Mouse (Mus musculus): ENCODE results near the gene Golt1a. TPM values are rescaled to one million over a fixed set of nuclear protein-coding genes. Genes with fewer than 3 reads are reported as not detected.

Golt1a gene
- total RNA-seq, 2 experiments from 2014 or later: 0.96 to 1.2 TPM

DNA sequence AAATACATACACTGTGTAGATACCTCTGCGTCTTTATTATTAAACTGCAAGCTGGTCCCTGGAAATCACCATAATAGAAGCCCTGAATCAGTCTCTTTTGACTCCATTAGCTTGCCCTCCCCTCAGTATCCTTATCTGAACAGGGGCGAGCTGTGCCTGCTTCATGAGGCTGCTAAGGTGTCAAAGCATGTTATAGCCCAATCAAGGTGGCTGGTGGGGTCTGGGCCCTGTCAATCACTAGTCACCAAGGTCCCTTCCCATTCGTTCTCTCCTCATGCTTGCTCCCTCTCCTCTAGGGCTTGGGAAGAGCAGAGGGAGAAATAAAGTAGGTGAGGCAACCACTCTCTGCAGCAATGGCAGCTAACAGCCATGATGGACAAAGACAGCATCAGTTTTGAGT lies 37.6 kb downstream of the Golt1a start:
- DNase-seq (ENCODE audit: low spot score in 2 of 2): no peak

DNA sequence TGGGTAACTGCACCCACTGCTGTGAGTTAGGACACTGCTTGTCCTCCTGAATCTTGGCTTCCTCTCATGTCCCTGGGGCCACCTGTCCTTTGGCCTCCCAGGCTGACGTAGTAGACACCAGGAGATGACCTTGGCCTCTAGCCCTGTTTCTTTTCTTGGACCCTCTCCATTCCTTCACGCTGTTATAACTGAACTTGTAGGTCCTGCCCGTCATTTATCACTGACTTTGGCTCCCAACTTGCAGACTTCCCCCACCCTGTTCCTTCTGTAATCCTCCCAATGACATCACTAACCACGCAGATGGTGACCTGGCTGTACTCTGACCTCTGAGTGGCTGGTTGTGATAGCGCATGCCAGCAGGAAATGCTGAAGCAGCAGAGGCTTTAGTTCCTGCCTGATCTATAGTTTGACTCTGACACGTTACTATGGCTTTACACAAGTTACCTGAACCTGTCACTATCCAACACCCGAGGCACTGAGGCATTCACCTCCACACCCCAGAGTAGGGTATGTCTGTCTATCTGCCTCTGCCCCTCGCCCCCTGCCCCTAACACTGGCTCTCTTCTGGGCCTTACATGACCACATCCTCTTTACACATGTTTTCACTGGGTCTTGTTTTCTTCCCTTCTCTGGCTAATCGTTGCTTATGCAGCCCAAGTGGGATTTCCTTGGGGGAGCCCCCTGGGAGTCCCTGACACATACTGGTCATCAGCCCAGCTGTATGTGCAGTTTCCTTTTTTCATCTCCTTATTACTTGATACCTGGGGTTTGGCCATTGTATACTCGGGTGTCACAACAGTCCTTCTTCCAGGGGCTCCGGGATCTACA lies 38.3 kb downstream of the Golt1a start:
- DNase-seq (ENCODE audit: low spot score in 2 of 2): peak in 1 of 2 experiments; percentile 26

GRCm38 (mm10) chr1:133350210-133350609 lies 40.6 kb downstream of the Golt1a start, which contains the start of gene Ren1:
Ren1 (plus strand) TSS chr1:133350510.
- no peak for DNase-seq (ENCODE audit: low spot score in 2 of 2)

DNA sequence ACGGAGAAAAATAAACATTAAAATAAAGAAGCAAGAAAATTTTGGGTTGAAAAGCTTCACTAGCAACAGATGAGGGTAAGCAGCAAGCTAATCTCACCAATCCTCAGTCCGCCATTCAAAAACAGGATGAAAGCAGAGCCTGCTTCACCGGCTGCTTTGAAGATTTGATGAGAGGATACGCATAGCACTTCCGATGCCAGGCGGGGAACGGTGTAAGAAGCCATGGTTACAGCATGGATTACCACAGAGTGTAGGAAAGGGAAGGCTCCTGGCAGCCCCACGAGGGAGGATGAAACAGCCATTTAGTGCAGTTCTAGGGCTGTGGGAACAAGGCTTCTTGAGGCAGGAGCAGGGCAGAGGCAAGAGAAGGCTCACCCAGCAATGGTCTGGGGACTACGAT lies 42.2 kb downstream of the Golt1a start:
- no peak for DNase-seq (ENCODE audit: low spot score in 2 of 2)

DNA sequence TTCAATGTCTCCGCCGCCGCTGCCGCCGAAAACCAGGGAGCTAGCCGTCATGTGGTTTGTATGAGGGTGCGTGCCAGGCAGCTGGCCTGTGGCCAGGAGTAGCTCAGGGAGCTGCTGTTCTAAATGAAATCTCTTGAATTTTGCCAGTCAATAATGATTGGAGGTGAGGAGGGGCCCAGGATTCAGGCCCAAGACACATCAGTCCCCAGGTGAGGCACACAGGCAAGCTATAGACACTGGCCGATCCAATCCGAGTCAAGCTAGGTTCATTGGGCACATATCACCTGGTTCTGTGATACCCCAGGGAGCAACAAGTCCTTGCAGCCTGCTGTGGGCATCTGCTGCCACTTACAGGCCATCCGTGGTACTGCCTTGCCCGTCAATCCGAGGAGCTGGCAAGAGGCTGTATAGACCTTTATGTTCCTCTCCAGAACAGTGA lies 43.8 kb downstream of the Golt1a start:
- peak; percentile 80 to 85 for DNase-seq (ENCODE audit: low spot score in 2 of 2)

DNA sequence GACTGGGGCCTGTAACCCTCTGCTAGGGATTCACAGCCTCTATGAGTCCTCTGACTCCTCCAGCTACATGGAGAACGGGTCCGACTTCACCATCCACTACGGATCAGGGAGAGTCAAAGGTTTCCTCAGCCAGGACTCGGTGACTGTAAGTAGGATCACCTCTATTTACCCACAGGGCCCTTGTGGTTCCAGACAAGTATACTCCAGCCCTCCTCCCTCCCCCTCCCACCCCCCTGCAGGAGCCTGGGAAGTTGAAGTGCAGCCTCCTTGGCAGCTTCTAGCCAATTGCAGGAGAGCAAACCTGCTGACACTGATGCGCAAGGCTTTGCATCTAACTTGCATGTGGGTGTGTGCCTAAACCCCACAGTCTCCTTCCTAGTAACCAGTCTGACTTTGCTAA lies 45.9 kb downstream of the Golt1a start:
- no peak for DNase-seq (ENCODE audit: low spot score in 2 of 2)

DNA sequence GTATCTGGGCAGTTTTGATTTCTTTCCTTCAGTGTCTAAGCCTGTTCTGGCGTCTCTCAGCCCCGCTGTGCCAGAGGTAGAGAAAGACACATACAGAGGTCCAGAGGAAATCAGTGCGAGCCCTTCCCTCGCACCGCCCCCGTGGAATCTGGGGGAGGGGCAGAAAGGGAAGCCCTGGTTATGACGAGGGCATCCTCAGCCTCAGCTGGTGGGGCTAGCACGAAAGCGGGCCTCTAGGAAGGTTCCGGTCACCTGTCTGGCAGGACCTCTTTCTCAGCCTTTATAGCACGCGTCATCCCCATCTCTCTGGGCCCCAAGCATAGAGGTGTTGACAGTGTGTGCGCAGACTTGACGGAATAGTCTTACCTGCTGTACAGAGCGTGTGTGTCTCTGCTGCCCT lies 46.3 kb downstream of the Golt1a start:
- no peak for DNase-seq (ENCODE audit: low spot score in 2 of 2)

DNA sequence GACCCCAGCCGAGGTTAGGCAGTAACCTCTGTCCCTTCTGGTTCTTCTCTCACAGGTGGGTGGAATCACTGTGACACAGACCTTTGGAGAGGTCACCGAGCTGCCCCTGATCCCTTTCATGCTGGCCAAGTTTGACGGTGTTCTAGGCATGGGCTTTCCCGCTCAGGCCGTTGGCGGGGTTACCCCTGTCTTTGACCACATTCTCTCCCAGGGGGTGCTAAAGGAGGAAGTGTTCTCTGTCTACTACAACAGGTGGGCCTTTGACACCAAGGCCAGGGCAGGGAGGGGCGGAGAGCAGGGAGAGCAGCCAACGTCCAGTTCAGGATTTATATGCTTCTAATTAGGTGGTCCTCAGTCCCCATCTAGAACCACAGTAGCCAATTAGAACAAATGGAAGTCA lies 46.7 kb downstream of the Golt1a start:
- DNase-seq (ENCODE audit: low spot score in 2 of 2): no peak

DNA sequence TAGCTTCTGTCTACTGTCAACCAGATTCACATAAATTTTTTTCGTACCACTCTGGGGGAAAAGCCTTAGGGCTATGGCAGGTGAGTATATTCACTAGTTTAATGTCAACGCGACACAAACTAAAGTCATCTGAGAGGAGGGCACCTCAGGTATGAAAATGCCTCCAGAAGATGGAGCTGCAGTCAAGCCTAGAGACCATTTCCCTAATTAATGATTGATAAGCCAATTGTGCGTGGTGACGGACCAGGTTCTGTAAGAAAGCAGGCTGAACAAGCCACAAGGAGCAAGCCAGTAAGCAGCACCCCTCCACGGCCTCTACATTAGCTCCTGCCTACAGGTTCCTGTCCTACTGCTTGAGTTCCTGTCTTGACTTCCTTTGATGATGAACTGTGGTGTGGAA lies 51.4 kb downstream of the Golt1a start:
- no peak for DNase-seq (ENCODE audit: low spot score in 2 of 2)

GRCm38 (mm10) chr1:133362103-133362502 lies 52.5 kb downstream of the Golt1a start:
- DNase-seq (ENCODE audit: low spot score in 2 of 2): no peak

DNA sequence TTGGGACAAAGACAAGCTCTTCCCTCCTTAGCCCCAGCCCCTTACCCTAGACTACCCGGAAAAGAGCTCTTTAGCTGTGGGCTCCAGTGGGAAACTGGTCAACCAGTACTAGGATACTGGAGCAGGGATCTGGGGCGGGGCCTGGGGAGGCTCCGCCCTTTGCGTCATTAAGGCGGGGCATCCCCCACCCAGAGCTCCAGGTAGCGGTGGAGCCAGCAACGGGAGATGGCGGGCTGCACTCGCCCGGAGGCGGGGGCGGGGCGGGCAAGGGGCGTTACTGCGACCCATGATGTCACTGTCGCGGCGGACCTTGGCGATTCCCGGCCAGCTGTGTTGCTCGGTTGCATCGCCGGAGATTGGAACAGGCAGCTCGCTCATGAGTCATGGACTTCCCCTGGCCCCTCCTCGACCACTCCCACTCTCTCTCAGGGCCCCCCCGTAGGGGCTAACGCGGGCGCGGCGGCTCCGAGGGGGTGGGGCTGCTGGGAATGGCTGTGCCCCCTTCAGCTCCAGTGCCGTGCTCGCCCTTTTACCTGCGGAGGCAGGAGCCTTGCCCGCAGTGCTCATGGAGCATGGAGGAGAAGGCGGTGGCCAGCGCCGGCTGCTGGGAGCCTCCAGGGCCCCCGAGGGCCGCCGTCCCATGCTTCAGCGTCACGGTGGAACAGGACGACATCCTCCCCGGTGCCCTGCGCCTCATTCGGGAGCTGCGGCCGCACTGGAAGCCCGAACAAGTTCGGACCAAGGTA lies 53.8 kb downstream of the Golt1a start, which contains the start of gene Etnk2:
Etnk2 (plus strand) TSS at position 297 of the 746 bp plus-strand sequence.
- DNase-seq (ENCODE audit: low spot score in 2 of 2): peak; percentile 84 to 85

- DNase-seq (ENCODE audit: low spot score in 2 of 2): no peak
These were observed 54.5 kb downstream of the Golt1a start for GRCm38 (mm10) chr1:133364022-133364630.

GRCm38 (mm10) chr1:133364890-133365289 lies 55.3 kb downstream of the Golt1a start:
- DNase-seq (ENCODE audit: low spot score in 2 of 2): no peak

DNA sequence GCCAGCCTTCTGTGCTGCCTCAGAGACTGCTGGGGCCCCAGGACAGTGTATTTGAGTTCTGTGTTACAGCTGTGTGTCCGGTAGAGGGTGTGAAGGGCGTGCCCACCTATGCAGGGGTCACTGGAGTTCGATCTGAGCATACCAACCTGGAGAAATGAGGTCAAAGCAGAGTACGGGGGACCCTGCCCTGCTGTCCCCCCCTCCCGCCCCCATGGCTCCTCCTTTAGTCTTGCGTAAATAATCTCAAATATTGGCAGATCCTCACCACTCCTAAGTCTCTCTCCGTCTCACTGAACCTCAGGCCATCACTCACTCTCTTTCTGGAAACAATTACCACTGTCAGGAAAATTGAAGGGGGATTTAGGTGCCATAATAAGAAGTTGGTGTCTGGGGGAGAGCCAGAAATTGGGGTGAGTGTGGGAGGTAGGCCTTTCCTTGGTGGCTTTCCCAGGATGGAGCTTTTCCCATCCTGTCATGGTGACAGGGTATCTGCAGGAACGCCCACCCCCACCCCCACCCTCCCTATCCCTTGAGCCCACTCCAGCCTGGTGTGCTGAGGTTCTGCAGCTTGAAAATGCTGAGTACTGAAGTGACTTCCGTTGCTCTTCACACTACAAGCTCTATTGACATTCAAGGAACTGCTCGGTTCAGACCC lies 57.5 kb downstream of the Golt1a start:
- DNase-seq (ENCODE audit: low spot score in 2 of 2): no peak

DNA sequence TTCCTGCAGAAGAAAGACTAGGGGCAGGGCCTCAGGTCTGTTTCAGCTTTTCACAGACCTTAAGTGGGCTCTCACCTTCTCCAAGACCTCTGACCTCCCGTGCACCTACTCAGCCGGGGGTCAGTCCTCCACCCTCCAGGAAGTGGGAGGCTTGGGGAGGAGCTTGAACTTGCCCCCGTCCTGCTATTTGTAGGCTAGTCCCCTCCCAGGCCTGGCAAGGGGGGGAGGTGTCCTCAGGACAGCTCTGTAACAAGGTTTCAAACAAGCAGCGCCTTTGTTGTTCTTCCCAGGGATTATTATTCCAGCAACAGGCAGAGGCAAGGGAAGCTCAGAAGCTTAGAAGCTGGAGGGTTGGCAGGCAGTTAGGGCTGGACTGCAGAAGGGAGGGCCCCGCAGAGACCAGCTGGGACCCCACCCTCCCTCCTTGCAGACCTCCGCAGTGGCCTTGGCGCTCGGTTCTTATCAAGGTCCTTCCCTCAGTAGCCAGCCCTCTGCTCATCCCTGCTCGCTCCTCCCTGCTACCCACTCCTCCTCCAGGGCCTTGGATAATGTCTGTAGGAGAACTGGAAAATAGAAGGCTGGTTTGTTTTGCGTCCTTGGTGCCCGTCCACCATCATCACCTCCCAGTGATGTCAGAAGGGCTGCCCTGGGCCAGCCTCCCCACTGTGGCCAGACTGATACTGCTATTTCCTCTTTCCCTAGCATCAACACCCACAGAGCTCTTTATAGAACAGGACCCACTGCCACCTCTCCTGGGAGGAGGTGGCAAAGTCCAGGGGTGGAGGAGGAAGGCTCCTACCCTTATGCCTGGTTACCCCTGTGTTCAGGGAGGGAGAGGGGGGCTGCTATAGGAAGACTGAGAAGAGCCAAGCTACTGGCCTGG lies 58.2 kb downstream of the Golt1a start:
- peak in 1 of 2 experiments; percentile 33 for DNase-seq (ENCODE audit: low spot score in 2 of 2)

DNA sequence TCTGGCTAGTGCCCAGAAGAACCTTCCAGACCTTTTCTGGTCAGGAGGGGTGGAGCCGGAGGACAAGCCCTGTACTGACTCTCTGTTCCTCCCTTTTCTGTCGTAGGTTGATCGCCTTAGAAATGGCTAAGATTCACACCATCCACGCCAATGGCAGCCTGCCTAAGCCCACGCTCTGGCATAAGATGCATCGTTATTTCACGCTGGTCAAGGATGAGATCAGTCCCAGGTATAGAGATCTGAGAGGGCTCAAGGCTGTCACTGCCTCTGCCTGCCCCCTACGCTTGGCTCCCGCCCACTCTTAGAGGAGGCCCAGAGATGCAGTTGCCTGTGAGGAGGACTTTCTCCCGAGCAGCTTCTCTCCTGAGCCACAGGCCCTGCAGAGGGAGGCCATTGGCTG lies 59.0 kb downstream of the Golt1a start:
- no peak for DNase-seq (ENCODE audit: low spot score in 2 of 2)

DNA sequence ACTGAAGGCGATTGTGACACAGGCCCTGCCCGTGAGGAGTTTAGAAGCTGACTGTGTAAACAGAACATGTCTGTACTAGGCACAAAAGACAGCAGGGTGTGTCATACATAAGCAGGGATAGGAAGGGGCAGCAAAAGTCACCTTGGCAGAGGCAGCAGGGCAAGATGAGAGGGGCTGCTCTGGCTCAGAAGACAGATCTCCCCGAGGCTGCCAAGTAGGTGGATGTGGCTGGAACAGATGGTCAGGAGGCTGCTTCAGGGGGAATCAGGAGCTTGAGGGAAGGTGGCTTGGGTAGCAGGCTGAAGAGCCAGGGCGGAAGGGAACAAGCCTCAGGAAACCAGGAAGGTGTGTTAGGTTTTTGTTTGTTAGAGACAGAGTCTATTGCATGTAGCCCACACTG lies 60.8 kb downstream of the Golt1a start:
- no peak for DNase-seq (ENCODE audit: low spot score in 2 of 2)

DNA sequence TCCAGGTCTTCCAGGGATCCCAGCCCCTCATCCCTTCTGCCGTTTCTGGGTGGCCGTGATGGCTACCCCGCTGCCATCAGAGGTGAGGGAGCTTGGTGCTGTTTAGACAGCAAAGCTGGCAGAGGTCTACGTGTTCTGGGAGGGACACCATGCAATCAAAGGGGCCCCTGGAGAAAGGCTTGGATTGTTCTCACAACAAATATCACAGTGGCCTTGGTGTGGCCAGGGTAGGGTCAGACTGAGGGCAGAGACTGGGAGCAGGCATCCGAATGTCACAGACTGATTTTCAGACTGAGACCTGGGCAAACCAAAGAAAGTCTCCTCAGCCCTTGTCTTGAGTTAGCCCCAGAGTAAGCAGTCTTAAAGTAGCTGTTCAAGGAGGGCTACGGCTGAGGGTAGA lies 61.8 kb downstream of the Golt1a start:
- no peak for DNase-seq (ENCODE audit: low spot score in 2 of 2)

GRCm38 (mm10) chr1:133372113-133372512 lies 62.5 kb downstream of the Golt1a start:
- DNase-seq (ENCODE audit: low spot score in 2 of 2): peak in 1 of 2 experiments; percentile 48
